Mouse (Mus musculus) megakaryocyte, embryonic 14.5 days (primary cell): Measurements from ENCODE around the gene Gm4756.

Experiments used
- FLI1 ChIP-seq: IDR thresholded peaks from 2 replicates; pipeline ENCODE4 v1.6.1; 2012; ENCODE audit warnings: low read length, inconsistent platforms, mixed read lengths
- GATA1 ChIP-seq: IDR thresholded peaks from 3 replicates; pipeline ENCODE4 v1.6.1; 2012; ENCODE audit warnings: mixed read lengths, low read length, inconsistent platforms, borderline replicate concordance

GRCm38 (mm10) chr12:72694438-72694837, 45.0 kb upstream of the Gm4756 start:
- no peak for TF ChIP-seq GATA1
- no peak for TF ChIP-seq FLI1
